Mouse (Mus musculus) heart, embryonic 10.5 days (tissue): ENCODE data around the gene Hemgn. TPM values are rescaled to one million over a fixed set of nuclear protein-coding genes. Genes with fewer than 3 reads are reported as not detected.

Experiments used
- DNase-seq: peaks from one replicate; pipeline ENCODE4 v3.0.0-alpha.2; 2017; ENCODE audit warnings: low spot score
- H3K27ac ChIP-seq: fragments of 300-500 bp; sonication (generic); 2 replicates; pipeline ENCODE4 v1.5.1; 2016; ENCODE audit warnings: mild to moderate bottlenecking
- H3K27me3 ChIP-seq: fragments of 300-500 bp; sonication (generic); 2 replicates; pipeline ENCODE4 v1.6.1; 2016; ENCODE audit warnings: mild to moderate bottlenecking; ENCODE audit not compliant: poor library complexity, insufficient read depth, severe bottlenecking
- H3K36me3 ChIP-seq: fragments of 300-500 bp; sonication (generic); 2 replicates; pipeline ENCODE4 v1.6.1; 2016; ENCODE audit warnings: mild to moderate bottlenecking, moderate library complexity
- H3K4me1 ChIP-seq: fragments of 300-500 bp; sonication (generic); 2 replicates; pipeline ENCODE4 v1.6.1; 2016; ENCODE audit warnings: mild to moderate bottlenecking
- H3K4me3 ChIP-seq: fragments of 300-500 bp; sonication (generic); 2 replicates; pipeline ENCODE4 v1.5.1; 2016; ENCODE audit warnings: mild to moderate bottlenecking, moderate library complexity
- H3K9me3 ChIP-seq: fragments of 300-500 bp; sonication (generic); 2 replicates; pipeline ENCODE4 v1.6.1; 2016; ENCODE audit warnings: mild to moderate bottlenecking, moderate library complexity
- WGBS: fragments of 180-500 bp; shearing (Covaris S2); methylation state at CpG from one replicate; pipeline ENCODE4 v1.1.7; 2016; 5-methylcytosine and 5-hydroxymethylcytosine counted together
- polyA plus RNA-seq: library from polyadenylated mRNA; unstranded; fragments of >200 nt; fragmentation: Nextera tagmentation; extraction: Ambion mirVana; gene quantifications from 2 replicates; pipeline ENCODE4 v1.2.1, GENCODE M21; 2016

Hemgn gene
- polyA plus RNA-seq, 1 experiment from 2014 or later, result 35.8 TPM

- Histone ChIP-seq H3K4me3 (no peak overlapping the region), H3K36me3 (no peaks in the 10 kb centered on the region), H3K9me3 (no peaks in the 10 kb centered on the region), H3K4me1 (peaks cover 33% of the 10 kb centered on the region), H3K27ac (peak overlapping the region; percentile 54), H3K27me3 (no peaks in the 10 kb centered on the region)
- WGBS, result 44% methylated on average over 6 of the region's 6 CpGs
- DNase-seq, result peak; percentile 79
These were observed 35.6 kb upstream of the Hemgn start for GRCm38 (mm10) chr4:46448886-46449285.

DNA sequence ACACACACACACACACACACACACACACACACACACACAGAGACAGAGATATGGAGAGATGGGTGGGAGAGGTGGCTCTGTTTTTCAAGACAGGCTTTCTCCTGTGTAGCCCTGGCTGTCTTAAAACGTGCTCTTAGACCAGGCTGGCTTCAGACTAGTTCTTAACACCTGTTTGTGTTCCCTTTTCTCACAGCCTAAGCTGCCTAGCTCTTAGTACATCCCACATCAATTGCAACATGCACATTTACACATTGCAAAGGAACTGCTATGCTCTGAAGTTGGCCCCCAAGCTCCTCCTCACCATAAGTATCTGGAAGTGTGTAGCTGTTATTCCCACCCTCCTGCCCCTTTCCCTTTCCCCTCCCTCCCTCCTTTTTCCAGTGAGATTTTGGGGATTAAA lies 34.2 kb upstream of the Hemgn start:
- DNase-seq, result no peak
- Histone ChIP-seq H3K4me1 (peaks cover 22% of the 10 kb centered on the region), H3K36me3 (no peaks in the 10 kb centered on the region), H3K27me3 (0 out of 2 replicates have a peak, but pooled peaks cover 4% of the 10 kb centered on the region), H3K4me3 (no peak overlapping the region), H3K9me3 (no peaks in the 10 kb centered on the region), H3K27ac (no peak overlapping the region)
- WGBS, result 75% methylated on average over 1 of the region's 1 CpGs

DNA sequence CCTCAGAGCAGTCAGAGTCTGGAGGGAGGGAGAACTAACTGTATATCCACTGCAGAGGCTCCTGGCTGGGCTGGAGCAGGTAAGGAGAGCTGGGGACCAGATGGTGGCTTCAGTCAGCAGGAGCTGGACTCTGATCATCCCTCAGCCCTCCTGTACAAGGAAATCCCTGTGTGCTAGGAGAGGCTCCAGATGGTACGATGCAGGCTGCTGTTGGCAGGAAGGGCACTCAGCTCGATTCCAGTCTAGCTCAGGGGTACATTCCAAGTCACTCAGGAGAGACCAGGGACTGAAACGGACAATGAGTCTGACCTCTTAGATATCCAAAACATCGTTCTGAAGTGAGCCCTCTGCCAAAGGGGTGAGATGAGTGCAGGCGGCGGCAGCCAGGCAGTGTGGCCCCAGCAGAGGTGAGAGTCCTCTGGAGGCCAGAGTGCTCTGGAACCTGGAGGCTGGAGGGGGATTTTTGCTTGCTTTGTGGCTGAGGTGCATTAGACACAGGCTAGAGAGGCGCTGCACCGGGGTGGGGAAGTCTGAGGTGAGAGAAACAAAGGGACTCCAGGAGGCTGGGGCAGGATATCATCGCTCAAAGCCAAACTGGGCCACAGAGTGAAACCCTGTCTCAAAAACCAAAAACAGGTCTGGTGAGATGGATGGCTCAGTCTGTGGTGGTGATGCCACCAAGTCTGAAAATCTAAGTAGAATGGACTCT lies 32.1 kb upstream of the Hemgn start:
- DNase-seq, result no peak
- H3K4me1 ChIP-seq, result peaks cover 18% of the 10 kb centered on the region
- no peak overlapping the region for H3K4me3 ChIP-seq
- no peak overlapping the region for H3K27ac ChIP-seq
- 0 out of 2 replicates have a peak, but pooled peaks cover 5% of the 10 kb centered on the region for H3K27me3 ChIP-seq
- no peaks in the 10 kb centered on the region for H3K36me3 ChIP-seq
- H3K9me3 ChIP-seq, result no peaks in the 10 kb centered on the region
- 54% methylated on average over 9 of the region's 9 CpGs for WGBS

DNA sequence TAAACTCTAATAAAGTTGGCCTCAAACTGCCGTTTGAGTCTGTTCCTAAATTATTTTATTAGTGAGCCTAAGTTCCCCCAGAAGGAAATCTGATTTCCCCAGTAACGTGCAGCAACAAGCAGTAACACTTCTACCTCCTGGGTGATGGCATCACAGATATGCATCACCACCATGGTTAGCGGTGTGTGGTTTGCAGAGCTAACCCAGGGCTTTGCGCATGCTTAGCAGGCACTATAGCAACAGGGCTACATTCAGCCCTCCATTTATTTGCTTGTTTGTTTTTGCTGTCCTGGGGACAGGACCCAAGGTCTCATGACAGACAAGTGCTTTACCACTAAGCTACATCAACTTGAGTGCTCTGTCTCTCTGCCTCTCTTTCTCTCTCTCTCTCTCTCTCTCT lies 29.2 kb upstream of the Hemgn start:
- no peak for DNase-seq
- Histone ChIP-seq H3K27ac (no peak overlapping the region), H3K4me1 (0 out of 2 replicates have a peak, but pooled peaks cover 7% of the 10 kb centered on the region), H3K36me3 (no peaks in the 10 kb centered on the region), H3K4me3 (no peak overlapping the region), H3K27me3 (0 out of 2 replicates have a peak, but pooled peaks cover 5% of the 10 kb centered on the region), H3K9me3 (no peaks in the 10 kb centered on the region)
- 69% methylated on average over 4 of the region's 4 CpGs for WGBS

GRCm38 (mm10) chr4:46432339-46433036 lies 19.2 kb upstream of the Hemgn start:
- H3K27me3 ChIP-seq, result no peaks in the 10 kb centered on the region
- no peak overlapping the region for H3K4me3 ChIP-seq
- peak; percentile 91 for DNase-seq
- H3K9me3 ChIP-seq, result no peaks in the 10 kb centered on the region
- H3K36me3 ChIP-seq, result no peaks in the 10 kb centered on the region
- WGBS, result 76% methylated on average over 12 of the region's 12 CpGs
- peak overlapping the region; percentile 49; the same call in 1 of the 2 replicates for H3K27ac ChIP-seq
- H3K4me1 ChIP-seq, result no peaks in the 10 kb centered on the region

GRCm38 (mm10) chr4:46428903-46429499 lies 15.7 kb upstream of the Hemgn start:
- no peaks in the 10 kb centered on the region for H3K27me3 ChIP-seq
- no peak overlapping the region for H3K27ac ChIP-seq

GRCm38 (mm10) chr4:46422625-46423024 lies 9.3 kb upstream of the Hemgn start:
- WGBS, result 76% methylated on average over 8 of the region's 8 CpGs
- DNase-seq, result no peak
- H3K4me1 ChIP-seq, result no peaks in the 10 kb centered on the region

More at GRCm38 (mm10) chr4:46428903-46429499, 15.7 kb upstream of the Hemgn start:
- H3K4me3 ChIP-seq, result no peak overlapping the region
- no peaks in the 10 kb centered on the region for H3K4me1 ChIP-seq
- no peaks in the 10 kb centered on the region for H3K9me3 ChIP-seq
- H3K36me3 ChIP-seq, result no peaks in the 10 kb centered on the region
- 66% methylated on average over 10 of the region's 10 CpGs for WGBS
- no peak for DNase-seq

DNA sequence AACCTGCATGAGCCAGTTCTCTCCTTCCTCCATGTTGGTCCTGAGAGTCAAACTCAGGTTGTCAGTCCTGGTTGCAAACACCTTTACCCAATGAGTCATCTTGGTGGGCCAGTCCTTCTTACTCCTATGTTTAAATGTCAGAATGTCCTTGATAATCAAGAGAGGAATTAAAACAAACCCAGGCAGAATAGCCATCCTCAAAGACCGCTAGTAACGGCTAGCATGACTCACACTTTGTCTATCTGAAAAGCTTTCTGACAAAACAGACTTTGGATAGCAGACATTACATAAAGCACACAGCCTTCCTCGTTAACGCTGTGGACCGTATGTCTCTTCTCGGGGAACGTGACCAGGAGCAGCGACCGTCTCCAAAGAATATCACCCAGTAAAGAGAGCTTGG lies 5.5 kb upstream of the Hemgn start:
- H3K27me3 ChIP-seq, result no peaks in the 10 kb centered on the region
- no peaks in the 10 kb centered on the region for H3K9me3 ChIP-seq
- no peak overlapping the region for H3K27ac ChIP-seq
- H3K4me1 ChIP-seq, result no peaks in the 10 kb centered on the region
- WGBS, result 67% methylated on average over 9 of the region's 9 CpGs
- no peak for DNase-seq
- H3K36me3 ChIP-seq, result no peaks in the 10 kb centered on the region
- no peak overlapping the region for H3K4me3 ChIP-seq

More at GRCm38 (mm10) chr4:46422625-46423024, 9.3 kb upstream of the Hemgn start:
- Histone ChIP-seq H3K36me3 (no peaks in the 10 kb centered on the region), H3K4me3 (no peak overlapping the region), H3K27me3 (no peaks in the 10 kb centered on the region), H3K27ac (no peak overlapping the region), H3K9me3 (no peaks in the 10 kb centered on the region)

- H3K27me3 ChIP-seq, result no peaks in the 10 kb centered on the region
- no peak for DNase-seq
- H3K27ac ChIP-seq, result no peak overlapping the region
- no peaks in the 10 kb centered on the region for H3K36me3 ChIP-seq
- no peaks in the 10 kb centered on the region for H3K4me1 ChIP-seq
- H3K9me3 ChIP-seq, result no peaks in the 10 kb centered on the region
- no peak overlapping the region for H3K4me3 ChIP-seq
- WGBS, result 56% methylated on average over 3 of the region's 3 CpGs
These were observed 4.2 kb upstream of the Hemgn start for GRCm38 (mm10) chr4:46417491-46417890.

GRCm38 (mm10) chr4:46412113-46412512 lies 1.2 kb downstream of the Hemgn start:
- no peaks in the 10 kb centered on the region for H3K27me3 ChIP-seq
- no peak overlapping the region for H3K4me3 ChIP-seq
- H3K9me3 ChIP-seq, result no peaks in the 10 kb centered on the region
- 52% methylated on average over 1 of the region's 1 CpGs for WGBS
- no peak for DNase-seq
- H3K4me1 ChIP-seq, result no peaks in the 10 kb centered on the region; the same call in 1 of the 2 replicates
- H3K36me3 ChIP-seq, result no peaks in the 10 kb centered on the region
- 0 out of 2 replicates have a peak overlapping the region, but pooled peaks have one; percentile 49 for H3K27ac ChIP-seq

- no peaks in the 10 kb centered on the region; the same call in 1 of the 2 replicates for H3K4me1 ChIP-seq
- no peaks in the 10 kb centered on the region for H3K27me3 ChIP-seq
- no peaks in the 10 kb centered on the region for H3K36me3 ChIP-seq
- 71% methylated on average over 6 of the region's 6 CpGs for WGBS
- peak overlapping the region; percentile 49 for H3K27ac ChIP-seq
- DNase-seq, result no peak
- H3K9me3 ChIP-seq, result no peaks in the 10 kb centered on the region
- H3K4me3 ChIP-seq, result no peak overlapping the region
These were observed 1.8 kb downstream of the Hemgn start for GRCm38 (mm10) chr4:46411489-46411888.

GRCm38 (mm10) chr4:46410677-46411076 lies 2.6 kb downstream of the Hemgn start:
- 77% methylated on average over 5 of the region's 5 CpGs for WGBS
- Histone ChIP-seq H3K4me3 (no peak overlapping the region), H3K9me3 (no peaks in the 10 kb centered on the region), H3K27me3 (no peaks in the 10 kb centered on the region), H3K36me3 (no peaks in the 10 kb centered on the region), H3K27ac (peak overlapping the region; percentile 49; the same call in 1 of the 2 replicates), H3K4me1 (no peaks in the 10 kb centered on the region; the same call in 1 of the 2 replicates)
- DNase-seq, result peak; percentile 91
